Mouse (Mus musculus): ENCODE data around the gene Grm8. TPM values are rescaled to one million over a fixed set of nuclear protein-coding genes. Genes with fewer than 3 reads are reported as not detected.

Grm8 gene
- polyA plus RNA-seq, 1 experiment from 2014 or later, result 3.4 TPM

DNA sequence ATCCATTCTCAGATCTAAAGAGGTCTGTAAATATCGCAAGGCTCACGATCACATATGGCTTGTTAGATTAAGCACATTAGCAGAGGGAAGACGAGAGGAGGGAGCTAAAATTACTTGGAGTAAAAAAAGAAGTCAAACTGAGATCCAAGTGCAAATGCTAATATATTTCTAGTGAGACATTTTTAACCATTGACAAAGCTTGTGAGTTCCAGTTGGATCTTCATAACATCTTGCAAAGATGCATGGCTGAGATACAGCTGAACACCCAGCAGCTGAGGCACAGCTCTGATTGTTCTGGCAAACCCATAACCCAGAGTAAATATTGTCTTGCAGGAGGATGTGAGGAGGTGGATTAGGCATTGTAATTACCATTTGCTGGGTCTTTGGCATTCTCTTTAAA is 445.6 kb downstream of the Grm8 start:
- ATAC-seq, result no peak
- 78% methylated on average over 3 of the region's 3 CpGs for WGBS

GRCm38 (mm10) chr6:27661747-27662435 is 473.1 kb downstream of the Grm8 start:
- Histone ChIP-seq H3K4me2 (replicated peaks) (no peak overlapping the region), H3K9me3 (no peaks in the 10 kb centered on the region), H3K36me3 (no peaks in the 10 kb centered on the region), H3K27me3 (replicated peaks) (no peaks in the 10 kb centered on the region), H3K27ac (no peak overlapping the region), H3K4me3 (replicated peaks) (no peak overlapping the region), H3K9ac (no peak overlapping the region), H3K4me1 (replicated peaks) (no peaks in the 10 kb centered on the region)
- WGBS, result 36% methylated on average over 6 of the region's 6 CpGs
- ATAC-seq, result no peak

More for the DNA sequence above, 445.6 kb downstream of the Grm8 start:
- no peaks in the 10 kb centered on the region for H3K9me3 ChIP-seq
- no peak overlapping the region for H3K4me2 ChIP-seq (replicated peaks)
- H3K9ac ChIP-seq, result no peak overlapping the region
- H3K4me3 ChIP-seq (replicated peaks), result no peak overlapping the region
- no peaks in the 10 kb centered on the region for H3K4me1 ChIP-seq (replicated peaks)
- H3K27ac ChIP-seq, result no peak overlapping the region
- no peaks in the 10 kb centered on the region for H3K36me3 ChIP-seq
- no peaks in the 10 kb centered on the region for H3K27me3 ChIP-seq (replicated peaks)

DNA sequence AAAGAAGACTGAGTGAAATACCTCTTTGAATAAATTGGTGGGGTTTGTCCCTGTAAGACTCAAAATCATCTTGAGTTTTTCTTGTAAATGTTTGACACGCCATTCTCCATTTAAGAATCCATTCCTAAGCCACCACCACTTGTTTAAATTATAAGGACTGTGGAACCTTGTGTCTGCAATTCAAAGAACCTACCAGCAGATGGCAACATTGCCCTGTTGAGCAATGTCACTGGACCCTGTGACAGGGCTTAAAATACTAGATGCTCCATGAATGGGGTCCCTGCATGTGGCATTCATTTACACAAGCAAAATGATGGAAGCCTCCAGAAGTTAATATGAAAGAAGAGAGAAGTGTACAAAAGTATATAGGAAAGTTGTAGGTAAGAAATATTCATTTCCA is 477.5 kb downstream of the Grm8 start:
- 54% methylated on average over 1 of the region's 1 CpGs for WGBS
- Histone ChIP-seq H3K27ac (no peak overlapping the region), H3K36me3 (no peaks in the 10 kb centered on the region), H3K4me2 (replicated peaks) (no peak overlapping the region), H3K27me3 (replicated peaks) (no peaks in the 10 kb centered on the region), H3K9me3 (no peaks in the 10 kb centered on the region), H3K4me3 (replicated peaks) (no peak overlapping the region), H3K4me1 (replicated peaks) (no peaks in the 10 kb centered on the region), H3K9ac (no peak overlapping the region)
- ATAC-seq, result no peak

DNA sequence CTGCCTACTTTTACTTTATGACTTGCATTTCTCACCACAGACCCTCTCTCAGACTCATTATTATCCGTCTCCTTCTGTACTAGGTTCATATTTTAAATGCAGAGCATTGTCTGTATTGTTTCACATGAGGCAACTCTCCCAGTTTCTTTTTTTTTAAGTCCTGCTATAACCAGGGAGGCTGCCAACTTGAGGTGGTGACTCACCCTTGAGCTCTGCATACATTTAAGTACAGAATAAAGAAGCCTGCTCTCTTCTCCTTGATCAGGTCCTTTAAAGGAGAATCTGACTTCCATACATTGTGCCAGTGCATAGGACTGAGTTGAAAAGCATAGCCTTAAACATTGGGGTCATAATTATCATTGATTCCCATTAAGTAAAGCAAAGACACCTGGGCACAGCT is 488.5 kb downstream of the Grm8 start:
- Histone ChIP-seq H3K9ac (no peak overlapping the region), H3K9me3 (no peaks in the 10 kb centered on the region), H3K4me1 (replicated peaks) (no peaks in the 10 kb centered on the region), H3K4me2 (replicated peaks) (no peak overlapping the region), H3K36me3 (no peaks in the 10 kb centered on the region), H3K4me3 (replicated peaks) (no peak overlapping the region), H3K27ac (no peak overlapping the region), H3K27me3 (replicated peaks) (no peaks in the 10 kb centered on the region)
- WGBS, result 58% methylated on average over 1 of the region's 1 CpGs
- no peak for ATAC-seq

- Histone ChIP-seq H3K27ac (no peak overlapping the region), H3K4me1 (replicated peaks) (no peaks in the 10 kb centered on the region), H3K9ac (no peak overlapping the region), H3K36me3 (no peaks in the 10 kb centered on the region), H3K4me3 (replicated peaks) (no peak overlapping the region), H3K4me2 (replicated peaks) (no peak overlapping the region), H3K9me3 (no peaks in the 10 kb centered on the region), H3K27me3 (replicated peaks) (no peaks in the 10 kb centered on the region)
- ATAC-seq, result no peak
- 53% methylated on average over 5 of the region's 5 CpGs for WGBS
Measured at GRCm38 (mm10) chr6:27645054-27645453, 489.9 kb downstream of the Grm8 start.

DNA sequence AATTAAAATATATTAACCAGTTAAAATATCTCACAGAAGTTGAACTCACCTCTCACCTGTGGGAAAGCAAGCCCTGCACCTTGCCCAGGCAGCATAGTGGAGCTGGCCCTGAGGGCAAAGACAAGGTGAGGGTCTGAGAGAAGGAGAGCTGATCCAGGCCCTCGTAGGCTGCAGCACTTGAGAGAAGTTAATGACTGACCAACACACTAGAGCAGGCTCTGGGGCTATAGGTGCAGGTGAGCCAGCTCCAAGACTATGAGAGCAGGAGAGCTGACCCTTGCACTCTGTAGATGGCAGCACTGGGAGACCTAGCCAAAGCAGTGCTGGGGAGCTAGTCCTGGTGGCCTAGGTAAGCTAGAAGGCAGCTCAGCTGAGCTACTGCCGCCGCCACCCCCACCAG is 499.1 kb downstream of the Grm8 start:
- Histone ChIP-seq H3K9ac (no peak overlapping the region), H3K4me2 (replicated peaks) (no peak overlapping the region), H3K4me3 (replicated peaks) (no peak overlapping the region), H3K27ac (no peak overlapping the region), H3K27me3 (replicated peaks) (no peaks in the 10 kb centered on the region), H3K36me3 (no peaks in the 10 kb centered on the region), H3K9me3 (no peaks in the 10 kb centered on the region), H3K4me1 (replicated peaks) (no peaks in the 10 kb centered on the region)
- 64% methylated on average over 3 of the region's 3 CpGs for WGBS
- ATAC-seq, result no peak

- H3K9ac ChIP-seq, result no peak overlapping the region
- no peak overlapping the region for H3K4me3 ChIP-seq (replicated peaks)
- no peaks in the 10 kb centered on the region for H3K27me3 ChIP-seq (replicated peaks)
- H3K36me3 ChIP-seq, result no peaks in the 10 kb centered on the region
- H3K4me2 ChIP-seq (replicated peaks), result no peak overlapping the region
- no peak for ATAC-seq
- no peaks in the 10 kb centered on the region for H3K9me3 ChIP-seq
- WGBS, result 82% methylated on average over 4 of the region's 4 CpGs
- H3K4me1 ChIP-seq (replicated peaks), result no peaks in the 10 kb centered on the region
- H3K27ac ChIP-seq, result no peak overlapping the region
Measured at GRCm38 (mm10) chr6:27617472-27617871, 517.5 kb downstream of the Grm8 start.

DNA sequence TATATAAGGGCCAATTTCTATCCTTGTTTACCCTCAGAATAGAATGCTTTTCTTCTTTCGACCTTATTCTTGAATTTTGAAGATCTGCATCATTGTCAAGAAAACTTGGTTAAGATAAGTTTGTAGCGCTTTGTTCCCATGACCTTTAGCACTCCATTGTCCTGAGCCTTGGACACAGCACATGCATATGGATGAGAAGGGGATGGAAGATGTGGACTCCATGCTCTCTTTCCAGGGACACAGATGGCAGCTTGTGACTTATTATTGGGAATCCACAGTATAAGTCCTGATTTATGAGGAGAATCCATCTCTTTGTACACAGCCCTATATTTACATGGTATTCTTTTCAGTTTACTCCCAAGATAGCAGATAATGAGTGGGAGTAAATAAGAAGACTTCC is 554.5 kb downstream of the Grm8 start:
- ATAC-seq, result no peak
- Histone ChIP-seq H3K4me1 (replicated peaks) (no peaks in the 10 kb centered on the region), H3K4me3 (replicated peaks) (no peak overlapping the region), H3K36me3 (no peaks in the 10 kb centered on the region), H3K4me2 (replicated peaks) (no peak overlapping the region), H3K27me3 (replicated peaks) (no peaks in the 10 kb centered on the region), H3K27ac (no peak overlapping the region), H3K9me3 (no peaks in the 10 kb centered on the region), H3K9ac (no peak overlapping the region)
- 86% methylated on average over 2 of the region's 2 CpGs for WGBS

- no peaks in the 10 kb centered on the region for H3K4me1 ChIP-seq (replicated peaks)
- H3K36me3 ChIP-seq, result no peaks in the 10 kb centered on the region
- no peaks in the 10 kb centered on the region for H3K9me3 ChIP-seq
- H3K4me3 ChIP-seq (replicated peaks), result no peak overlapping the region
- WGBS, result 66% methylated on average over 6 of the region's 6 CpGs
- no peaks in the 10 kb centered on the region for H3K27me3 ChIP-seq (replicated peaks)
- H3K4me2 ChIP-seq (replicated peaks), result no peak overlapping the region
- no peak overlapping the region for H3K27ac ChIP-seq
- H3K9ac ChIP-seq, result no peak overlapping the region
- ATAC-seq, result no peak
Measured at GRCm38 (mm10) chr6:27545516-27545915, 589.5 kb downstream of the Grm8 start.

GRCm38 (mm10) chr6:27517620-27518019 is 617.4 kb downstream of the Grm8 start:
- no peaks in the 10 kb centered on the region for H3K36me3 ChIP-seq
- H3K4me3 ChIP-seq (replicated peaks), result no peak overlapping the region
- no peaks in the 10 kb centered on the region for H3K27me3 ChIP-seq (replicated peaks)
- no peak overlapping the region for H3K27ac ChIP-seq
- 78% methylated on average over 1 of the region's 1 CpGs for WGBS
- H3K4me2 ChIP-seq (replicated peaks), result no peak overlapping the region
- H3K9me3 ChIP-seq, result no peaks in the 10 kb centered on the region
- ATAC-seq, result no peak
- H3K9ac ChIP-seq, result no peak overlapping the region
- no peaks in the 10 kb centered on the region for H3K4me1 ChIP-seq (replicated peaks)

DNA sequence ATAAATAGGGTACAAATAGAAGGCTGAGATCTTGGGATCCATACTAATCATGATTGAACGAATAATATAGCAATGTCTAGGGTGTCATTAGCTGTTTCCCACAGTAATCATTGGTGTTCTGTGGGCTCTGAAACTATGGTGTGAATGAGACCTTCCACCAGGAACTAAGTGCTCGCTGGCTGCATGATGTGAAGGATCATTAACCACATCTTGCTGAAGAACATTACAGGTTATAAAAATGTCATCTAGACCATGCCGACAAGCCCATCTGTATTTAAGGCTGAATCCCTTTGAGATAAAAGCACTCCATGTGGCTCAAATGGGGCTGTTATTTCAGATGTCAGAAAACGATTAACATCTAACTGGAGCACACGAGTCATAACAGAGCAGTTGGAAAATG is 674.0 kb downstream of the Grm8 start:
- no peak overlapping the region for H3K4me2 ChIP-seq (replicated peaks)
- no peaks in the 10 kb centered on the region for H3K9me3 ChIP-seq
- H3K27ac ChIP-seq, result no peak overlapping the region
- no peaks in the 10 kb centered on the region for H3K4me1 ChIP-seq (replicated peaks)
- WGBS, result 55% methylated on average over 5 of the region's 5 CpGs
- H3K4me3 ChIP-seq (replicated peaks), result no peak overlapping the region
- H3K36me3 ChIP-seq, result no peaks in the 10 kb centered on the region
- H3K9ac ChIP-seq, result no peak overlapping the region
- no peaks in the 10 kb centered on the region for H3K27me3 ChIP-seq (replicated peaks)
- ATAC-seq, result no peak

DNA sequence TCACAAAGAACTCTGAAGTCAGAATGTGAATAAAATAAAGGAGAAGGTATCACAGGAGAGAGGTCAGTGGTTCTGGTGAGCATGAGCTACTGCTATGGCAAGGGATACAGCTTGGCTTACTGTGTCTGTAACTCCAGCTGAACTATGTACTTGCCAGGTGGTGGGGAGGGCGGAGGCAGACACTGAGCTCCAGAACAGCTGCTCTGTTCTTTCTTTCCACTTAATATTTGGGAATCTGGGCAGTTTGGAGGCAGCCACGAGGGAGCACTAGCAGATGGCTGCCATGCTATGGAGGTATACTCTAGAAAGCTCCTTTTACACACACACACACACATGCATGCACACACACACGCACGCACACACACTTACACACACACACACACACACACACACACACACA is 726.5 kb downstream of the Grm8 start:
- no peak overlapping the region for H3K9ac ChIP-seq
- WGBS, result 70% methylated on average over 4 of the region's 4 CpGs
- H3K9me3 ChIP-seq, result no peaks in the 10 kb centered on the region
- H3K36me3 ChIP-seq, result no peaks in the 10 kb centered on the region
- no peak overlapping the region for H3K4me2 ChIP-seq (replicated peaks)
- no peaks in the 10 kb centered on the region for H3K27me3 ChIP-seq (replicated peaks)
- H3K4me1 ChIP-seq (replicated peaks), result no peaks in the 10 kb centered on the region
- no peak overlapping the region for H3K4me3 ChIP-seq (replicated peaks)
- no peak overlapping the region for H3K27ac ChIP-seq
- ATAC-seq, result no peak

- Histone ChIP-seq H3K27me3 (replicated peaks) (no peaks in the 10 kb centered on the region), H3K9ac (no peak overlapping the region), H3K27ac (no peak overlapping the region), H3K4me3 (replicated peaks) (no peak overlapping the region), H3K4me2 (replicated peaks) (no peak overlapping the region), H3K4me1 (replicated peaks) (no peaks in the 10 kb centered on the region), H3K9me3 (no peaks in the 10 kb centered on the region), H3K36me3 (no peaks in the 10 kb centered on the region)
- ATAC-seq, result no peak
Measured at GRCm38 (mm10) chr6:27372416-27372815, 762.6 kb downstream of the Grm8 start.
